Mouse (Mus musculus) neutrophil, adult 83 days (primary cell): Measurements from ENCODE around the gene Gtf3c1. TPM values are rescaled to one million over a fixed set of nuclear protein-coding genes. Genes with fewer than 3 reads are reported as not detected.

Experiments used
- total RNA-seq, 2 experiments: library from RNA; stranded (reverse); gene quantifications; one replicate each; pipeline ENCODE4 v1.2.4; 2023

Gene Gtf3c1
- 10 to 100 TPM; 31.9 to 45.0 TPM for total RNA-seq

GRCm38 (mm10) chr7:125707593-125708022 lies at the start of gene Gtf3c1, which contains the start of gene D430042O09Rik:
Gene Gtf3c1 (minus strand): TSS chr7:125707780.
Gene D430042O09Rik (plus strand): TSS chr7:125707888.

DNA sequence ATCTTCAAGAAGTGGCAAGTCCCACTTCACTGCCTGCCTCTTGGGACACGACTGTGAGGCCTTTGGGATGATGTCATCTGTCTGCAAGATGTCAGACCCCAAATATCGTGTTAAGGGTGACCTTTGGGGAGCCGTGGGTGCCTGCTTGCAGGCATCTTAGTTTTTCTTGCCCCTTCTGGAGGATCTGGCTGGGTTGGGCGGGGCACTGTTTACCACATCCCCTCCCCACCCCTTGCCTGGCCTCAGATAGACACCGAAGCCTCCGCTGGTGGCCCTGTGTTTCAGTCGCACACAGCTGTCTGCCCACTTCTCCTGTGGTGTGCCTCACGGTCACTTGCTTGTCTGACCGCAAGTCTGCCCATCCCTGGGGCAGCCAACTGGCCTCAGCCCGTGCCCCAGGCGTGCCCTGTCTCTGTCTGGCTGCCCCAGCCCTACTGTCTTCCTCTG lies 104.4 kb downstream of the Gtf3c1 start, which contains the start of gene Il21r:
Il21r (plus strand) TSS at position 245 of the 447 bp plus-strand sequence.

Other genes starting within 250 kb of the Gtf3c1 start
- gene Nsmce1, start 216.2 kb downstream of the Gtf3c1 start, total RNA-seq = 10 to 100 TPM; 18.5 to 22.2 TPM
- gene Il4ra, start 155.7 kb downstream of the Gtf3c1 start, total RNA-seq = 10 to 100 TPM; 37.7 to 46.3 TPM
- gene Il21r, start 104.4 kb downstream of the Gtf3c1 start, total RNA-seq = 1 to 10 TPM in 1 of 2 experiments, under 1 TPM in 1; 0.90 to 1.6 TPM
- gene D430042O09Rik, start 108 bp upstream of the Gtf3c1 start, total RNA-seq = 10 to 100 TPM; 16.7 to 21.3 TPM